Mouse (Mus musculus) CH12.LX (cell line): ENCODE results near the gene Lyst. TPM values are rescaled to one million over a fixed set of nuclear protein-coding genes. Genes with fewer than 3 reads are reported as not detected.

Experiments used
- DNase-seq: peaks from one replicate; pipeline ENCODE4 v3.0.0-alpha.2; 2013; ENCODE audit errors: extremely low read depth
- H3K27ac ChIP-seq: 2 replicates; pipeline ENCODE4 v1.5.1; 2012; ENCODE audit warnings: low read depth, mild to moderate bottlenecking, control low read depth, moderate library complexity; ENCODE audit not compliant: insufficient read depth
- H3K27me3 ChIP-seq: replicated peaks from 2 replicates; pipeline ENCODE3; 2012; ENCODE audit warnings: inconsistent platforms
- H3K36me3 ChIP-seq, 2 experiments: replicated peaks in 1 of 2; 2 replicates each; pipeline versions ENCODE3 to v1.6.1; 2012; ENCODE audit warnings: inconsistent platforms in 1 of 2, low read length in 1 of 2, mild to moderate bottlenecking in 1 of 2, mixed read lengths in 1 of 2, moderate library complexity in 1 of 2; ENCODE audit not compliant: control insufficient read depth in 1 of 2, insufficient read depth in 1 of 2
- H3K4me1 ChIP-seq, 2 experiments: 2 replicates each; pipeline ENCODE4 v1.6.1; 2012; ENCODE audit warnings: inconsistent platforms in 1 of 2, moderate library complexity in 1 of 2; ENCODE audit not compliant: insufficient read depth in 2 of 2, control insufficient read depth in 1 of 2
- H3K4me2 ChIP-seq: 2 replicates; pipeline ENCODE4 v1.6.1; 2012; ENCODE audit warnings: low read depth, mild to moderate bottlenecking, control low read depth; ENCODE audit not compliant: poor library complexity, insufficient read depth, severe bottlenecking
- H3K4me3 ChIP-seq, 3 experiments: fragments of 150-350 bp in 1 of 3; sonication (generic) in 1 of 3; replicated peaks in 1 of 3; 2 replicates each; pipeline versions ENCODE3 to v1.5.1; 2011 to 2012; ENCODE audit warnings: low read depth in 2 of 3, low read length in 2 of 3, mild to moderate bottlenecking in 2 of 3, moderate library complexity in 2 of 3, control low read depth in 1 of 3, improper control_type of control experiment in 1 of 3, inconsistent platforms in 1 of 3, mixed read lengths in 1 of 3; ENCODE audit not compliant: poor library complexity in 1 of 3
- H3K79me2 ChIP-seq: replicated peaks from 2 replicates; pipeline ENCODE4 v1.6.1; 2012; ENCODE audit warnings: mild to moderate bottlenecking, moderate library complexity; ENCODE audit not compliant: control insufficient read depth, poor library complexity, insufficient read depth, severe bottlenecking; ENCODE audit errors: extremely low read depth
- H3K9ac ChIP-seq: 2 replicates; pipeline ENCODE4 v1.6.1; 2012; ENCODE audit warnings: low read depth, mild to moderate bottlenecking, control low read depth, moderate library complexity; ENCODE audit not compliant: insufficient read depth
- H3K9me3 ChIP-seq: replicated peaks from 2 replicates; pipeline ENCODE3; 2012; ENCODE audit warnings: low read length, inconsistent platforms, mixed read lengths
- BHLHE40 ChIP-seq: IDR thresholded peaks from 2 replicates; pipeline ENCODE4 v1.6.1; 2011; ENCODE audit warnings: mild to moderate bottlenecking, low read depth, low read length, improper control_type of control experiment
- CHD1 ChIP-seq: IDR thresholded peaks from 2 replicates; pipeline ENCODE4 v1.6.1; 2012; ENCODE audit warnings: low read depth, low read length, improper control_type of control experiment, inconsistent platforms
- ELF1 ChIP-seq: IDR thresholded peaks from 2 replicates; pipeline ENCODE4 v1.6.1; 2014; ENCODE audit warnings: low read depth, mild to moderate bottlenecking, inconsistent platforms, low read length, improper control_type of control experiment
- ETS1 ChIP-seq: conservative IDR thresholded peaks from 2 replicates; pipeline ENCODE4 v1.6.1; 2012; ENCODE audit warnings: low read depth, mild to moderate bottlenecking, inconsistent platforms, low read length, improper control_type of control experiment, moderate library complexity
- HCFC1 ChIP-seq: IDR thresholded peaks from 2 replicates; pipeline ENCODE4 v1.6.1; 2012; ENCODE audit warnings: low read depth, mild to moderate bottlenecking, inconsistent platforms, low read length, improper control_type of control experiment
- KAT2A ChIP-seq: IDR thresholded peaks from 2 replicates; pipeline ENCODE4 v1.6.1; 2012; ENCODE audit warnings: low read length, improper control_type of control experiment, inconsistent platforms; ENCODE audit not compliant: insufficient replicate concordance
- MYC ChIP-seq: IDR thresholded peaks from 2 replicates; pipeline ENCODE4 v1.6.1; 2011; ENCODE audit warnings: low read depth, mild to moderate bottlenecking, improper control_type of control experiment, low read length
- POLR2A ChIP-seq: IDR thresholded peaks from 2 replicates; pipeline ENCODE4 v1.6.1; 2011; ENCODE audit warnings: low read depth, mild to moderate bottlenecking, improper control_type of control experiment, low read length
- RAD21 ChIP-seq: IDR thresholded peaks from 2 replicates; pipeline ENCODE4 v1.6.1; 2011; ENCODE audit warnings: low read depth, mild to moderate bottlenecking, low read length, improper control_type of control experiment, moderate library complexity
- RCOR1 ChIP-seq: conservative IDR thresholded peaks from 2 replicates; pipeline ENCODE4 v1.6.1; 2012; ENCODE audit warnings: low read depth, mild to moderate bottlenecking, inconsistent platforms, low read length, improper control_type of control experiment
- TBP ChIP-seq: conservative IDR thresholded peaks from 2 replicates; pipeline ENCODE4 v1.6.1; 2011; ENCODE audit warnings: low read depth, low read length, improper control_type of control experiment
- USF2 ChIP-seq: conservative IDR thresholded peaks from 2 replicates; pipeline ENCODE4 v1.6.1; 2011; ENCODE audit warnings: low read depth, low read length, improper control_type of control experiment
- ZMIZ1 ChIP-seq: IDR thresholded peaks from 2 replicates; pipeline ENCODE4 v1.6.1; 2012; ENCODE audit warnings: low read depth, mild to moderate bottlenecking, inconsistent platforms, low read length, improper control_type of control experiment
- ZNF384 ChIP-seq: IDR thresholded peaks from 2 replicates; pipeline ENCODE4 v1.6.1; 2012; ENCODE audit warnings: low read depth, low read length, improper control_type of control experiment, inconsistent platforms
- dilution Hi-C: fragments of 300-500 bp; cut with MboI; formaldehyde crosslinking; loops from 2 replicates; pipeline ENCODE4 v1.14.3; 2020; ENCODE audit warnings: low sequenced_read_pairs; ENCODE audit not compliant: extremely low pct_unique_long_range_greater_than_20kb, extremely low pct_ligation_motif_present
- in situ Hi-C: fragments of 300-500 bp; cut with MboI; formaldehyde crosslinking; loops from 3 replicates; pipeline ENCODE4 v1.14.3; 2019; ENCODE audit warnings: low sequenced_read_pairs, low pct_ligation_motif_present, low pct_unique_long_range_greater_than_20kb, mixed read lengths
- polyA plus RNA-seq: library from polyadenylated mRNA; unstranded; fragments of >175 nt; gene quantifications from 2 replicates; pipeline ENCODE4 v1.2.1, GENCODE M21; 2012; ENCODE audit warnings: low read depth; ENCODE audit not compliant: insufficient read length
- total RNA-seq, 2 experiments: library from RNA; depleted of rRNA; stranded (reverse); fragments of 300-350 nt in 1 of 2; fragments of >200 nt in 1 of 2; gene quantifications; 2 replicates each; pipeline ENCODE4 v1.2.3; 2012 to 2014

Gene Lyst
- total and polyA plus RNA-seq, 3 experiments = 33.1 to 61.1 (median 34.8) TPM

- Histone ChIP-seq H3K36me3 (peaks cover 0 to 8% of the 10 kb centered on the region in 2 experiments), H3K9me3 (no peaks in the 10 kb centered on the region), H3K27ac (peak overlapping the region; percentile 93), H3K4me2 (peak overlapping the region; percentile 87), H3K4me1 (peaks cover 20 to 54% of the 10 kb centered on the region in 2 experiments), H3K9ac (peak overlapping the region; percentile 76), H3K27me3 (no peaks in the 10 kb centered on the region), H3K79me2 (peaks cover 78% of the 10 kb centered on the region), H3K4me3 (peak overlapping the region in 2 of 3 experiments; percentile 7 to 29)
- in situ Hi-C loops (no loop called here), dilution Hi-C loops (no loop called here)
- DNase-seq = peak; percentile 52
- TF ChIP-seq RCOR1 = no peak
- TF ChIP-seq ETS1 = no peak
- TF ChIP-seq USF2 = no peak
- TF ChIP-seq POLR2A = peak; percentile 36
- no peak for TF ChIP-seq KAT2A
- TF ChIP-seq CHD1 = peak; percentile 61; the same call in 1 of the 2 replicates
- TF ChIP-seq MYC = no peak
- peak; percentile 74; the same call in 1 of the 2 replicates for TF ChIP-seq TBP
- peak; percentile 92; the same call in 1 of the 2 replicates for TF ChIP-seq ZMIZ1
- peak; percentile 63 for TF ChIP-seq ZNF384
Measured at GRCm38 (mm10) chr13:13596424-13597044, 6.3 kb downstream of the Lyst start.

- Histone ChIP-seq H3K9me3 (no peaks in the 10 kb centered on the region), H3K4me3 (peak overlapping the region in 1 of 3 experiments; percentile 26), H3K36me3 (peaks cover 0 to 8% of the 10 kb centered on the region in 2 experiments), H3K4me2 (peak overlapping the region; percentile 8; the same call in 1 of the 2 replicates), H3K4me1 (peaks cover 21 to 66% of the 10 kb centered on the region in 2 experiments), H3K27ac (peak overlapping the region; percentile 36; the same call in 1 of the 2 replicates), H3K9ac (peak overlapping the region; percentile 63), H3K79me2 (peaks cover 77% of the 10 kb centered on the region), H3K27me3 (no peaks in the 10 kb centered on the region)
- DNase-seq = no peak
- in situ Hi-C loops = no loop called here
- TF ChIP-seq ELF1 = no peak
- no peak for TF ChIP-seq BHLHE40
- no peak for TF ChIP-seq HCFC1
- TF ChIP-seq TBP = no peak
- TF ChIP-seq RAD21 = no peak
- dilution Hi-C loops = no loop called here
Measured at GRCm38 (mm10) chr13:13597896-13598295, 7.7 kb downstream of the Lyst start.
